Mouse (Mus musculus): ENCODE measurements around the gene Fryl. TPM values are rescaled to one million over a fixed set of nuclear protein-coding genes. Genes with fewer than 3 reads are reported as not detected.
A peak's percentile ranks its signal among the peaks of the same experiment; 100 is the strongest.

Fryl gene
- polyA plus RNA-seq, 1 experiment from 2014 or later, result 30.8 TPM

DNA sequence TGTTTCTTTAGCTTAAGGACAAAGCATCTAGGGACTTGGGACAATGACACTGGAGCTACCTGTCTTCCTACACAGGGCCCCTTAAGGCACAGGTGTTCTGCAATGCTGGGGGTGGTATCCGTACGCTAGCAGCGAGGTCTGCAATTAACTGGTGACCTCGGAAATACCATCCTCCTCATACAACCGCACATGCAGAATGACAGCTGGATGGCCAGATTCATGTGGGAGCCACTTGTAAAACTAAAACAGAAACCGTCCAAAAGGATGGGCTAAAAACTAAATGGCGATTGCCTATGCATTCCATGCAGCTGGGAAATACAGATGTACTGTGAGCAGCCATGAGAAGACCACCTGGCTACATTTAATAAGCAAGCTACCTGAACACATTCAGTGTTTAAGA, 34.6 kb downstream of the Fryl start:
- Histone ChIP-seq H3K4me2 (replicated peaks) (no peak overlapping the region), H3K4me1 (peaks cover 8% of the 10 kb centered on the region; the same call in 1 of the 2 replicates), H3K4me3 (replicated peaks) (no peak overlapping the region), H3K9ac (no peak overlapping the region), H3K27ac (replicated peaks) (no peak overlapping the region), H3K27me3 (no peaks in the 10 kb centered on the region), H3K36me3 (peaks cover 13% of the 10 kb centered on the region; the same call in 1 of the 2 replicates), H3K9me3 (replicated peaks) (no peaks in the 10 kb centered on the region)
- WGBS, result 46% methylated on average over 7 of the region's 7 CpGs
- no peak for ATAC-seq (ENCODE audit: insufficient number of reproducible peaks, low FRiP score, low TSS enrichment, low read depth)

DNA sequence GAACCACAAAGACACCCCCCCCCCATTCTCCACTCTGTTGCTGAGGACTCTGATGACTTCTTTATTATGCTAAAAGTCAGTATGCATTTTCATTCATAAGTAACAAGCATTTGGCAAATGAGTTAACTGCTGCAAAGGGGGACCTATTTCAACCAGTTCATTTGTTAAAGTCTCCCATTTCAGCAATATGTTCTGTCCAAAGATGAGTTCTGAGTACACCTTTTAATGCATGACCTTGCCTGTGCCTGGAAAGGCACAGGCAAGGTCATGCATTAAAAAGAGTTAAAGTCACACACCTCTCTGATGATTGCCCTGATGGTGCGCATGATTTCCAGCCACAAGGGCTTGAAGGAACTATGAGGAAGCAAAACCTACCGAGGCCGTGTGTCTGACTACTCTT, 36.7 kb downstream of the Fryl start:
- Histone ChIP-seq H3K4me1 (peaks cover 8% of the 10 kb centered on the region; the same call in 1 of the 2 replicates), H3K4me3 (replicated peaks) (no peak overlapping the region), H3K9me3 (replicated peaks) (no peaks in the 10 kb centered on the region), H3K36me3 (peaks cover 13% of the 10 kb centered on the region; the same call in 1 of the 2 replicates), H3K9ac (no peak overlapping the region), H3K4me2 (replicated peaks) (no peak overlapping the region), H3K27ac (replicated peaks) (no peak overlapping the region), H3K27me3 (no peaks in the 10 kb centered on the region)
- 78% methylated on average over 3 of the region's 3 CpGs for WGBS
- ATAC-seq (ENCODE audit: insufficient number of reproducible peaks, low FRiP score, low TSS enrichment, low read depth), result no peak

DNA sequence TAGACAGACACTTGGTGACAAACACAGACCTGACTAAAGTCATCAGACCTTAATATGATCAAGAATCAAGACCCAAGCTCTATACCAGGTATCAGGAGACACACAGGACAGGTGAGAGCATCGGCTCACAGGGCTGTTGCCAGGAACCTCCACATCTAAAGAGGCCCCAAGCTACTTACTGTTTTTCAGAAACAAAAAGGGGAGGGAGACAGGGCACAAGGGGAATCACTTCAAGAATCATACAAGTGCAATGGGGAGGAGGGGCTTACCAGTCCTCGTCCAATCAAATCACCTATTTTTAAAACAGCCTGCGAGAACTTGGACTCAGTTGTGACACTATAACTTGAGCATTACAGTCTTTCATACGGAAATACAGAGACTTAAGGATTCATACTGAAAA, 38.4 kb downstream of the Fryl start:
- Histone ChIP-seq H3K36me3 (peaks cover 13% of the 10 kb centered on the region; the same call in 1 of the 2 replicates), H3K9ac (no peak overlapping the region), H3K4me3 (replicated peaks) (no peak overlapping the region), H3K4me1 (peaks cover 7% of the 10 kb centered on the region; the same call in 1 of the 2 replicates), H3K9me3 (replicated peaks) (no peaks in the 10 kb centered on the region), H3K27me3 (no peaks in the 10 kb centered on the region), H3K4me2 (replicated peaks) (no peak overlapping the region), H3K27ac (replicated peaks) (no peak overlapping the region)
- ATAC-seq (ENCODE audit: insufficient number of reproducible peaks, low FRiP score, low TSS enrichment, low read depth), result no peak
- WGBS, result 88% methylated on average over 4 of the region's 4 CpGs

DNA sequence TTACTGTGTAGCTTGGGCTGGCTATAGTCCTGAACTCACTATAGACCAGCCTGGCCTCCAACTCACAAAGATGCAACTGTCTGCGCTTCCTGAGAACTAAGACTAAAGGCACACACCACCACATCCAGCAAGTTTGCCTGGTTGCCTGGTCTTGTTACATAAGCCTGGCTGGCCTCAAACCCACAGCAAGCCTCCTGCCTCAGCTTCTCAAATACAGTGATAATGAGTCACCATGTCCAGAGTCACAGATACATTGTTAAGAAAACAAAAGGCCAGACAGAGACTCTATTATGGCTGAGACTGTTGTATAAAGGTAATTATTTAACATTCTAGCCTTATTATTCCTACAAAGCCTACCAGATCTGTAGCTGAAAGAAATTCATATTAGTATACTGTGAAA, 39.3 kb downstream of the Fryl start:
- Histone ChIP-seq H3K27ac (replicated peaks) (no peak overlapping the region), H3K27me3 (no peaks in the 10 kb centered on the region), H3K4me2 (replicated peaks) (no peak overlapping the region), H3K36me3 (peaks cover 13% of the 10 kb centered on the region; the same call in 1 of the 2 replicates), H3K9me3 (replicated peaks) (no peaks in the 10 kb centered on the region), H3K4me3 (replicated peaks) (no peak overlapping the region), H3K9ac (no peak overlapping the region), H3K4me1 (peaks cover 2% of the 10 kb centered on the region; the same call in 1 of the 2 replicates)
- no peak for ATAC-seq (ENCODE audit: insufficient number of reproducible peaks, low FRiP score, low TSS enrichment, low read depth)
- 87% methylated on average over 1 of the region's 1 CpGs for WGBS

DNA sequence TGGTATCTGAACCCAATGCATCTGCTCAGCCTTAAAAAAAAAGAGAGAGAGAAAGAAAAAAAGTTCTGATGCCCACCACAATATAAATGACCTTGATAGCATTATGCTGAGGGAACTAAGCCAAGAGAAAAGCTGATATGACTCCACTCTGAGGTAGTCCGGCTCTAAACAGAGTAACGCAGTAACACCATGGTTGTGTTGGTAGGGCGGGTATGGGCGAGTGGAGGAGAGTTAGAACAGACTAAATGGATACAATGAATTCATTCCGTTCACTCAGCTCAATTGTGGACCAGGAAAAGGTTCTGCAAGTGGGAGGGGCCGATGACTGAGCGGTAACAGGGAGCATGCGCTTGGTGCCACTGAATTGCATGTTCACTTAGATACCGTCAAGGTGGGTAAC, 40.4 kb downstream of the Fryl start:
- Histone ChIP-seq H3K27ac (replicated peaks) (no peak overlapping the region), H3K4me2 (replicated peaks) (no peak overlapping the region), H3K4me1 (no peaks in the 10 kb centered on the region), H3K4me3 (replicated peaks) (no peak overlapping the region), H3K27me3 (no peaks in the 10 kb centered on the region), H3K9ac (no peak overlapping the region), H3K36me3 (peaks cover 13% of the 10 kb centered on the region; the same call in 1 of the 2 replicates), H3K9me3 (replicated peaks) (no peaks in the 10 kb centered on the region)
- ATAC-seq (ENCODE audit: insufficient number of reproducible peaks, low FRiP score, low TSS enrichment, low read depth), result no peak
- WGBS, result 91% methylated on average over 9 of the region's 9 CpGs

DNA sequence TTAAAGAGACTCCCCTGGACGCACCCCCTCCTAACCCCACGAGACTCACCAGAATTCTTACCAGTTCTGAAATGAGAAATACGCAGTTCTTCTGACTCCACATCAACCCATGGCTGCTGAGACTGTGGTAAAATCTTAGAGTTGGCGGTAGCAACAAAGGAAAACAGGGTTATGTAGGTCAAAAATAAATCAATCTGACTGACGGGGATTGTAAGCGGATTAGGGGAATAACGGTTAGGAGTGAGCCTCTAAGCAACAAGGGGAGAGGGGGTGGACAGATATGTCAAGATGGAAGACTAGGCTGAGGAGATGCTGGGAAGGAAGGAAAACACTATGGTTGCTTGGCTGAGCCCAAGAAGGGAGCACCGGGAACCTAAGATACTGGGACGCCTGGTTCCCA, 44.0 kb downstream of the Fryl start:
- H3K27me3 ChIP-seq, result no peaks in the 10 kb centered on the region
- H3K9me3 ChIP-seq (replicated peaks), result no peaks in the 10 kb centered on the region
- H3K9ac ChIP-seq, result no peak overlapping the region
- no peaks in the 10 kb centered on the region for H3K36me3 ChIP-seq
- H3K4me2 ChIP-seq (replicated peaks), result no peak overlapping the region
- no peak overlapping the region for H3K27ac ChIP-seq (replicated peaks)
- H3K4me3 ChIP-seq (replicated peaks), result no peak overlapping the region
- 88% methylated on average over 9 of the region's 9 CpGs for WGBS
- ATAC-seq (ENCODE audit: insufficient number of reproducible peaks, low FRiP score, low TSS enrichment, low read depth), result no peak
- H3K4me1 ChIP-seq, result peaks cover 8% of the 10 kb centered on the region; the same call in 1 of the 2 replicates

DNA sequence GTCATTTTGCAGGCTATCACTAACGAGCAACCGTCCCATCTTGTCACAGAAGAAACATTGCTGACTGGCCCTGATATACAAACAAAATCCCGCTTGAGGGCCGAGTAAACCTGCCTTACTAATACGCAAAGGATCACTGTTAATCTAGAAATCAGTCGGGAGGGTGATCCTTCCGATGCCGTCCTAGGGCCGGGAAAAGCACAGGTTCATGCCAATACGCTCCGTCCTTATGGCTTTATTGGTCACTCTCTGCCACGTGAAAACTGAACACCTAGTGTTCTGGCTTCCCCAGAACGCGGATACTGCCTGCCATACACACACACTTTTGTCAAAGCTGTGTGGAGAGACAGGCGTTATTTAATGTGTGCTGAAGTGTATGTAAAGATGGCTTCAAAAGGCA, 44.5 kb downstream of the Fryl start:
- H3K36me3 ChIP-seq, result no peaks in the 10 kb centered on the region
- H3K4me1 ChIP-seq, result peaks cover 8% of the 10 kb centered on the region; the same call in 1 of the 2 replicates
- H3K9ac ChIP-seq, result no peak overlapping the region
- no peak for ATAC-seq (ENCODE audit: insufficient number of reproducible peaks, low FRiP score, low TSS enrichment, low read depth)
- H3K9me3 ChIP-seq (replicated peaks), result no peaks in the 10 kb centered on the region
- H3K4me2 ChIP-seq (replicated peaks), result no peak overlapping the region
- no peaks in the 10 kb centered on the region for H3K27me3 ChIP-seq
- 93% methylated on average over 15 of the region's 15 CpGs for WGBS
- no peak overlapping the region for H3K4me3 ChIP-seq (replicated peaks)
- H3K27ac ChIP-seq (replicated peaks), result no peak overlapping the region

DNA sequence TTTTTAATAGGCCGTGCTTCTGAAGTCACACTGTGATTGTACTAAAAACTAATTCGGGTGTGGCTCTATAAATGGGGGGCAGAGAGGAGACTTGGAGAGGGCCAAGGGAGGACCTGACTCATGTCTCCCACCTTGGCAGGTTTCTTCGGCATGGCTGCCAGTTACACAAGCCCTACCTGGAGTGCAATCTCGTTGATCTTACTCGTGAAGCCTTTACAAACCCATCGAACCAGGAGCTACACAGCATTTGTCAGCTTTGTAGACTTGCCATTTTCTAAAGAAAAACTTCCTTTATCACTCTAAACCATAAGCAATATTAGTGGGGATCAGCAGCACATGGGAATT, 45.5 kb downstream of the Fryl start:
- H3K27me3 ChIP-seq, result no peaks in the 10 kb centered on the region
- H3K9ac ChIP-seq, result no peak overlapping the region
- H3K27ac ChIP-seq (replicated peaks), result no peak overlapping the region
- ATAC-seq (ENCODE audit: insufficient number of reproducible peaks, low FRiP score, low TSS enrichment, low read depth), result no peak
- H3K4me3 ChIP-seq (replicated peaks), result no peak overlapping the region
- 86% methylated on average over 6 of the region's 6 CpGs for WGBS
- H3K36me3 ChIP-seq, result no peaks in the 10 kb centered on the region
- H3K4me2 ChIP-seq (replicated peaks), result no peak overlapping the region
- peaks cover 12% of the 10 kb centered on the region; the same call in 1 of the 2 replicates for H3K4me1 ChIP-seq
- H3K9me3 ChIP-seq (replicated peaks), result no peaks in the 10 kb centered on the region

DNA sequence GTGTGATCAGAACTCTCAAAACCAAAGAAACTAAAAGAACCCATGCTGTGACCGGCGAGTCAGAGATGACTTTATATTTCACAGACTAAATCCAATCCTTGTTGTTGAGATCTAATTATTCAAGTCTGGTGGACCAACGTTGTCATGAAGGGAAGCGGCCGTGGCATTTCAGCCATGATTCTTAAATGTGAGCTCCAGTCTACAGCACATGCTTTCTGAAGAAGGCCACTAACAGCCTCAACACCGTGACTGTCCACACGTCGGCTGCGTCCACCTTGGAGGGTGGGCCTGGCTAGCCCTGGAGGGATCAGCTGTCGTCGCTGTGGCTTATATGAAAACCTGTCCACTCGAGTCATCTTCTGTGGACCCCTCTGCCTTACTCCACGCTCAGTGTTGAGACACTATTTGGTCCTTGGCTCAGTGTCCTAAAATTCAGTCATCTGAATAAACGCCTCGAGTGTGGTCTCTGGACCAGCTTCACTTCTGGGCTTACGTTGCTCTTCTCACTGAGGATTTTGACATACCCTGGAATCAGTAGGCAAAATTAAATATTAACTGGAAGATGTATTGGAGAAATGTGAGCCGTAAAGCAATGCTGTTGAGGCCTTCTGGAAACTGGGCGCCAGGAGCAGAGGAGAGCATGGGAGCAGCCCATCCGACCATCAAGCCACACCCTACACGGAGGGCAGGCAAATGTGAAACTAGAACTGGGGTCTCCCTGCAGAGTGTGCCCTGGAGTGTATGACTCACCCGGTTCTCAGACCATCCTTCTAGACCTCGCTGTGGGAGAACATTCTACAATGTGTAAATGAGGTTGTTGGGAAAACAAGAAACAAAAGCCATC, 46.1 kb downstream of the Fryl start:
- Histone ChIP-seq H3K9ac (no peak overlapping the region), H3K4me1 (peaks cover 12% of the 10 kb centered on the region; the same call in 1 of the 2 replicates), H3K27me3 (no peaks in the 10 kb centered on the region), H3K9me3 (replicated peaks) (no peaks in the 10 kb centered on the region), H3K4me3 (replicated peaks) (no peak overlapping the region), H3K27ac (replicated peaks) (no peak overlapping the region), H3K4me2 (replicated peaks) (no peak overlapping the region), H3K36me3 (no peaks in the 10 kb centered on the region)
- ATAC-seq (ENCODE audit: insufficient number of reproducible peaks, low FRiP score, low TSS enrichment, low read depth), result no peak
- WGBS, result 87% methylated on average over 22 of the region's 22 CpGs

DNA sequence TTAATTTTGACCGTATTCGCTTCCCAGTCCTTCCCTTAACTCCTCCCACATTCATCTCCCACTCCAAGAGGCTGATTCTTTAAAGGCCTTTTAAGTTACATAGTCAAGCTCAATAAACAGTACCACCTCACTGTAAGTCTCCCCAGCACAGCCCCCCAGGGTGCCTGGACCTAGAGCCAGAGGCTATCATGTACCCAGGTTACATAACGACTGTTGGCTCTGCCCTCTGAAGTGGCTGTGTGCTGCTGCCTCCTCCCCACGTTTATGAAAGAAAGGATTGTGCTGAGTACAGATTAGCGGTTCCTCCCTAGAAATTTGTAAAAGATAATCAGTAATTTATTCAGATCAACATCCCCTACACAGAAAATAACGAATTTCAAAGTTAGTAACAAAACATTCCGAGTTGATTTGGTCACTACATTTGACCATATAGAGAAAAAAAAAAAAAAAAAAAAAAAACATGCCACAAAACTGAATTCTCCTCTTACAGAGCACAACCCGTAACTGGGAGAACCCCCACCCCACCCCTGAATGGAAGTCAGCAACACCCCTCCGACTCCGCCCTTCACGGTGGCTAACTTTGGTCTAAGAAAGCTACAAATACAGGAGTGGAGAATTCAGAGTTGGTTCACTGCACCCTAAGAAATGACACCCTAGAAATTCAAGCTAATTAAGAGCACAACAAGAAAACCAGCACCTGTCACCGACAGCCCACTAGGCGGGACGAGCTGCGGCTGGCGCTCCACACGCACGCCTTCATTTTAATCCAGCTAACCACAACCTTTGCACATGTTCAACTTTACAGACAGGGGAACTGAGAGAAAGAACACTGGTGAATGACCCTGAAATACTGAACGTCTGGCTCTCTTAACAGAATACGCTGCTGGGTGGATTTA, 47.0 kb downstream of the Fryl start:
- no peaks in the 10 kb centered on the region for H3K36me3 ChIP-seq
- H3K27ac ChIP-seq (replicated peaks), result 0 out of 2 replicates have a peak overlapping the region, but pooled peaks have one; percentile 8
- no peak overlapping the region for H3K4me3 ChIP-seq (replicated peaks)
- 66% methylated on average over 20 of the region's 20 CpGs for WGBS
- H3K9ac ChIP-seq, result no peak overlapping the region
- no peak overlapping the region for H3K4me2 ChIP-seq (replicated peaks)
- no peak for ATAC-seq (ENCODE audit: insufficient number of reproducible peaks, low FRiP score, low TSS enrichment, low read depth)
- H3K9me3 ChIP-seq (replicated peaks), result no peaks in the 10 kb centered on the region
- H3K4me1 ChIP-seq, result peaks cover 12% of the 10 kb centered on the region; the same call in 1 of the 2 replicates
- no peaks in the 10 kb centered on the region for H3K27me3 ChIP-seq

DNA sequence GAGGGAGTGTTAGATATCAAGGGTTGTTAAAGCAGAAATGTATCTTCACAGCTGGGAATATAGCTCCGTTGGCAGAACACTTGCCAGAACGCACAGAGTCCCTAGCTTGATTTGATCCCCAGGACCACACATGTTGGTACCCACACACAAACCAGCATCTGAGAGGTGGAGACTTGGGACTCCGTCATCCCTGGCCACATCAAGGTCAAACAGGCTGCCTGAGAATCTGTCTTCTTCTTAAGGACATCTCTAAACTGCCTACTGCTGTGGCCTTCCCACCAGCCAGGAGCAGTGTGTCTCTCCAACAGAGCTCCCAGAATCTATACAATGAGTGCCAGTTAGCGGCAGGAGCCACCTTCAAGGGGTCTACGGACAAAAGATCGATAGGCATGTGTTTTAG, 47.8 kb downstream of the Fryl start:
- ATAC-seq (ENCODE audit: insufficient number of reproducible peaks, low FRiP score, low TSS enrichment, low read depth), result no peak
- no peak overlapping the region for H3K4me3 ChIP-seq (replicated peaks)
- no peak overlapping the region for H3K9ac ChIP-seq
- no peak overlapping the region for H3K4me2 ChIP-seq (replicated peaks)
- no peaks in the 10 kb centered on the region for H3K27me3 ChIP-seq
- no peaks in the 10 kb centered on the region for H3K36me3 ChIP-seq
- H3K27ac ChIP-seq (replicated peaks), result 0 out of 2 replicates have a peak overlapping the region, but pooled peaks have one; percentile 8
- 58% methylated on average over 6 of the region's 6 CpGs for WGBS
- H3K9me3 ChIP-seq (replicated peaks), result no peaks in the 10 kb centered on the region
- peaks cover 12% of the 10 kb centered on the region; the same call in 1 of the 2 replicates for H3K4me1 ChIP-seq

All from embryonic facial prominence, embryonic 15.5 days (tissue).